Mouse (Mus musculus) cerebellum, postnatal 10 days (tissue): ENCODE data around the gene Tmem106b.

Source experiments
- DNase-seq, 2 experiments: peaks; one replicate each; pipeline ENCODE4 v3.0.0; 2021; ENCODE audit warnings: mixed read lengths in 2 of 2

The Tmem106b gene

DNA sequence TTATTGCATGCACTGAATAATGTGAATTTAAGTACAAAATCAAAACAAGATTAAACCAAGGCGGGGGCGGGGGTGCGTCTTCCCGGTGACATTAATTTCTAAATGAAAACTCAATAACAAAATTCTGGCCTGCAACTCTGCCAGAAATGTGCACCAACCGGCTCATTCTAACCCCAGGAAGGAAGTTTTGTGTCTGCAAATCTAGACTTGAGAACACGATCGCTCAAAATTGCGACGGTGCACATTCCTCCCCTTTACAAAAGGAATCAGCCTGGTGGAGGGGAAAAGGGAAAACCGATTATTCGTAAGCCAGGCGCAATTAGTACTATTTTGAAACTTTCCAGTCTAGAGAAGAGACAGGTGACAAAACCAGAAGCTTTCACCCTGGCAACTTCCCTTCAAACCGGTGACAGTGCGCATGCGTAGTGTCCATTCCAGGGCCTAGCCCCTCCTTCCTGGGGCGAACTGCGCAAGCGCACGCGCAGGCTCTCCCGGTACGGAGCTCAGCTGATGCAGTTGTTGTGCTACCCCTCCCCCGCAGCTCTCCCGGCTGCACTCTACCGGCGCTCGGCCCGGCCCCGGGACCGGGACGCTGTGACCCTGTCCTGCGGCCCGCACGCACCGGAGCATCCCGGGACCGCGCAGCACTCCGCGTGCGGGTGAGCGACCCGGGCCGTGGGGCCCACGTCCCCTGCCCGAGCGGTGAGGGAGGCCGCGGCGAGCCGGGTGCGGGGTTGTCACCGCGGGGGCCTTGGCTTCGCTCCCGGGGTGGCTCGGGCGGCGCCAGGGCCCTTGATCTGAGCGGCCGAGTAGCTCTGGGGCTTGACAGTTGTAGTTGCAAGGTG, at the start of gene Tmem106b:
Gene Tmem106b, plus strand, starts transcription at position 458 of the 845 bp plus-strand sequence.
- peak; percentile 98 to 99 for DNase-seq

DNA sequence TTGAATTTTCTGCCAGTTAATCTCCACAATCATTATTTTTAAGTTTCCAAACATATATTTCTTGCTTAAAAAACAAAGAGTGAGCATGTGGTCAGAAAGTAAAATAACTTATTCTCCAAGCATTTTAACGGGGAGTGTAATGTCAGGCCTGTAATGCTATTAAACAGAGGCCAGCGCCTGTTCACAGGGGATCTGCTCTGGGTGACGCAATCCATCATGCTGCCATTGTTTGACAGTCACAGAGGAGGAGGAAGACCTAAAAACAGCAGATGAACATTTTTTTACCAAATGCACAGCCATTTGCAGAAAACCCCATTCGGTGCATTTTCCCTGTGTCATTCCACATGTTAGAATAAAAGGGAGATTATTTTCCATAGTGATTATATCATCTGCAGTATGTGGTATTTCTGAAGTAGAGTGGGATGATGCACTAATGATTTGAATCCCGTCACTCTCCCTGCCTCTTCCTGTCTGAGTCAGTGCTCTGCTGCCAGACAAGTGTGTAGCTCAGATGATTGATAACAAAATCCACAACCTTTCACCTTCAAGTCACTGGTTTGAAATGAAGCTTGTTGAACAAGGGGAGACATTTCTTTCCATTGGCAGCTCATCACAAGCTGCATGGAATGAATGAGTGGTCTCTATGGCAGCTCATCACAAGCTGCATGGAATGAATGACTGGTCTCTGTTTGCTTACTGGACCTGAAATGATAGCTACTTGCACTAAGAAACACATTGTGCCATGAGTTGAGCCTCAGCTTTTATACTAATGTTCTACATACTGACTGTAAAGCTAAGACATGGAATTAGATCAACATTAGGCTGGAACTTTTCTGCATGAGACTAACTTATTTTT, 48.1 kb upstream of the Tmem106b start:
- no peak for DNase-seq

DNA sequence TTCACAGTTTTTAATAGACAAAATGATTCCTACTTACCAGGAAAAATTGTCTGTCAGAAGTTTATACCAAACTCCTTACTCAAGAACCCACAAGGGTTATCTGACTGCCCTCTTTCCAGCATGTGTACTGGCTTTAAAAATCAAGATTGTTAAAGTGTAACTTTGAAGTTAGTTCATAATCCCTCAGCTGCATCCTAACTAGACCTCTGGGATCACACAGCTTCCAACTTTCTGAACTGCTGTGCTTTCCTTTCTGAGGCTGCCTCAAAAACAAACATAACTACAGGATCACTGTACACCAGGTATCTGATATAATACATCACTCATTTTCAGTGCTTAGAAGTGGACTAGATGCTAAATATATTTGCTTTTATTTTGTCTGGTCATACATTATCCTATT, 39.0 kb upstream of the Tmem106b start:
- DNase-seq = no peak

DNA sequence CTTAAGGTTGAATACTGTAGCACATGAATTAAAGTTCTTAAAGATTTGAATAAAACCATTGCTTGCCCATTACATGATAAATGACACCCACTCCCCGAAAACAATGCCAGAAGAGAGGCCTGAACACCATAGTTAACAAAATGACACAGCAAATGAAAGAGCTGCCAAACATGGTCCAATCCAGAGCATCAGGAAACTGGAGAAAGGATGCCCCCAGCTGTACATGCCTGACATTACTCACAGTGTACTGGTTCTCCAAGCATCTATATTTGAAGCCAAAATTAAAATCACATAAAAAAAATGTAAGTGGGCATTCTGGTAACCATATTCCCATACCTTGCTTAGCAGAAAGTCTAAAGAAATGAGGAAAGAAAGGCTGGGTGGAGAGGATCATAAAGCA, 38.6 kb upstream of the Tmem106b start:
- DNase-seq = peak; percentile 39 to 42

- no peak for DNase-seq
Measured at GRCm38 (mm10) chr6:13052408-13053200, 17.0 kb upstream of the Tmem106b start.

DNA sequence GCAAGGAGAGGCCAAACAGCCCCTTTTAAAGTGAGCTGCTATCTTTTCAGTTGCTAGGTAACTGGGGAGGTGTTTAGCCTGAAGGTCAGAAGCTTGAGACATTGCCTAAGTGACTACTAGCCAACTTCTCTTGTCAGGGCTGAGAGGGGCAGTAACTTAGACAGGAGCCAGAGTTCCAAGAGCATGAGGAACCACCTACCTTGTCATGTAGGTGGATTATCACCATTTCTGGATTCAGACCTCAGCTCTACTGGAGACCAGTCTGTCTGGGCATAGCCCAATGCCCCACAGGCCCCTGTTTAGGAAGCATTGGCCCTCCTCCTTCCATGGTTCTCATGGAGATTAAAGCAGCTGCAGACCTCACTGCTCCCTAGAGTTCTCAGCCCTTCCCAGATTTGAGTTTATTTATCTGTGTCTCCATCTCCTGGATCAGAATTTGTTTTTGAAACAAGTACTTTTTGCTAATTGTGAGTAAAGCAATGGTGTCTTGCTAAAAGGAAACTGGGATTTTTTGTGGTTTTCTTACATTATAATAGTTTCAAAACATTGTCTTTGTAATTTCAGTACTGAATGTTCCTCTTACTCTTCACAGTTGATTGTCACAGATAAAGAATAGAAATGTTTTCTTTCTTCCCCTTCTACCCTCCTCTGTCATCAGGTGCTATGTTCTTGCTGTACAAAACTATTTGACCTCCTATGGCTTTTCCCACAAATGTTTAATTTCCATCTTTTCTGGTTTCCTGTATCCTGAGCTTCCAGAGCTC, 8.1 kb upstream of the Tmem106b start:
- DNase-seq = no peak

- DNase-seq = no peak
Measured at GRCm38 (mm10) chr6:13062063-13062462, 7.5 kb upstream of the Tmem106b start.

DNA sequence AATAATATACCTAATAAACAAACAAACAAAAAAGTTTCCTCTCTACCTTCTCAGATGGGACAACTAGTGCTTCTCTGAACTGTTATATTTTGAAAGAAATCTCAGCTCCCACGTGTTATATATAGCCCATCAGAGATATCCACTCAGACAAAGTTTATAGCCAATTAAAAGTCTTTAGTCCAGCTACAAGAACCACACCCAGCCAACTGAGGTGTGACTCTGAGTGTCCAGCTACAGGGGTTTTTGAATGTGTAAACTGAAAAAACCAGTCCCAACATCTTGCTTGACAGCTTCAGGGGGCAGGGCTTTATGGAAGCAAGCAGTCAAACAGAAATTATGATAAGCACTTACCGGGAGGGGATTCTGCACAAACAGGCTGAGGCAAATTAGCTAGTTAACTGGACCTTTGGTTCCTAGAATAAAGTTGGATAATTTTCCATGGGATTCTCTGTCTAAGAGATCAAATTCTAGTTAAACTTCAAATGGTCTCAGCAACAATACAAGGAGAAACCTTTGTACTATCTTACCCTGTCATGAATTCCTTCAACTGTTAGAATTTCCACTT, 6.8 kb upstream of the Tmem106b start:
- no peak for DNase-seq

- no peak for DNase-seq
Measured at GRCm38 (mm10) chr6:13070147-13070425, 527 bp downstream of the Tmem106b start.

DNA sequence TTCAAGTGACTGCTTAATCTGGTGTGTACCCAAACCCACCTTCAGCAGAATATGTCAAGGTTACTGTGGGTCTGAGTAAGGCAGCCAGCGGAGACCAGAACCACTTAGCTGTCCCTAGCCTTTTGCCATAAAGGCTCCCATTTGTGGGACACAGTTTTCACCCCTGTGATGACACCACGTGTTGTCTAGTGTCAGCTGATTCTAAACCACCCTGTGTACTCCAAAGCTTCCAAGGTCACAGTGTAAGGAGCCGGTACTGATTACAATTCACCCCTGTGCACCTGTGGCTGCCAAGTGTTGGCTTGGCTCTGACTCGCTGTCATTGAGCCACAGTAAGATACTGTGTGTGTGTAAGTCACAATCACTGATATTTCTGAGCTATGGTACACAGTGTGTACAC, 926 bp downstream of the Tmem106b start:
- peak; percentile 40 to 44 for DNase-seq

- DNase-seq = no peak
Measured at GRCm38 (mm10) chr6:13073036-13073435, 3.5 kb downstream of the Tmem106b start.

DNA sequence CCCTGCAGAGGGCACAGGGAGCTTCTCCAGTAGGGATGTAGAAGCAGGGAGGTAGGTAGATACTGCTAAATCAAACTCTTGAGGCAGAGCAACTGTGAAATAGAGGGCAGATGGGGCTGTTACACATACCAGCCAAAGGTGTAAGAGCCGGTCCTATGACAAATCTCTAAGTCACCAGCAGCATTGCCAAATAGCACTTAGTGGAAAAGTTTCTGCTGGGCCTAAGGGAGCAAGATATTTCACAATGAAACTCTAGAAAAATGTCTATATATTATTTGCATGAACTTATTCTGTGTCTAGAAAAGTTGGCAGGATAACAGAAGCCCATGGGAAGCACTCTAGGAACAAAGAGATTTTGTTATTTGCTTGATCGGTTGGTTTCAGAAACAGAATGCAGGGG, 4.3 kb downstream of the Tmem106b start:
- DNase-seq = no peak

GRCm38 (mm10) chr6:13082881-13083280, 13.3 kb downstream of the Tmem106b start:
- peak; percentile 53 to 79 for DNase-seq

GRCm38 (mm10) chr6:13096656-13097435, 27.3 kb downstream of the Tmem106b start:
- DNase-seq = peak; percentile 65 to 70

- DNase-seq = no peak
Measured at GRCm38 (mm10) chr6:13100137-13100536, 30.6 kb downstream of the Tmem106b start.

GRCm38 (mm10) chr6:13108662-13109061, 39.1 kb downstream of the Tmem106b start:
- DNase-seq = no peak

DNA sequence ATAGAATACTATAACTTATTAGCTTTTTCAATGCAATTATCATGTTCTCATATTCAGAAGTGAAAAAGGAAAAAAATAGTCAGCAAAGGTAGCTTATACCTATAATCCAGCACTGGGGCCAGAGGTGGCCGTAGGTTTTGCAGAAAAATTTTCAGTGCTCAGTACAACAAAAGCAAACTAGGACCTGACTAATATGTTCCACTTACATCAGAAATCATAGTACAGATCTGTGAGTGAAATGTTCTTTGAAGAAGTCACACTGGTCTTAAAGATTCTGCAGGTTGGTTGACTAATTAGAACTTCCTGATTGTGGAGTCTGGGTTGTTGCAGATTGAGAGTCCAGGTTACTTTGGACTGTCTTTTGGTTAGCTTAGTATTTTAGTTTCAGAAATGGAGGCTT, 67.7 kb downstream of the Tmem106b start:
- no peak for DNase-seq
